Mouse (Mus musculus) erythroid progenitor cell, adult 5-6 weeks (primary cell): ENCODE measurements around the gene Acvr1b. TPM values are rescaled to one million over a fixed set of nuclear protein-coding genes. Genes with fewer than 3 reads are reported as not detected.

ENCODE experiments used
- ATAC-seq: replicated peaks from 2 replicates; pipeline ENCODE4 v1.8.0; 2016; ENCODE audit warnings: moderate number of reproducible peaks, mild to moderate bottlenecking, moderate TSS enrichment, inconsistent platforms; ENCODE audit not compliant: poor library complexity, low FRiP score, severe bottlenecking
- total RNA-seq, 2 experiments: library from RNA; stranded (forward) in 1 of 2; stranded (reverse) in 1 of 2; fragments of 150-400 nt in 1 of 2; fragments of 186-747, 209-891 nt in 1 of 2; gene quantifications; 2 replicates each; pipeline versions ENCODE4 v1.2.3 to v1.2.4; 2015 to 2017; ENCODE audit warnings: low replicate concordance in 2 of 2

The Acvr1b gene
- total RNA-seq, 2 experiments from 2014 or later = 0.84 to 1.2 TPM

GRCm38 (mm10) chr15:101241853-101242252 is 68.0 kb downstream of the Acvr1b start:
- ATAC-seq = no peak

GRCm38 (mm10) chr15:101242645-101243044 is 68.8 kb downstream of the Acvr1b start:
- ATAC-seq = no peak

GRCm38 (mm10) chr15:101244012-101244411 is 70.1 kb downstream of the Acvr1b start:
- ATAC-seq = no peak

- peak; percentile 90 for ATAC-seq
These were observed 72.6 kb downstream of the Acvr1b start for GRCm38 (mm10) chr15:101246231-101247154.

GRCm38 (mm10) chr15:101247155-101247498 is 73.3 kb downstream of the Acvr1b start:
- ATAC-seq = no peak

GRCm38 (mm10) chr15:101248029-101248710 is 74.3 kb downstream of the Acvr1b start:
- ATAC-seq = no peak

GRCm38 (mm10) chr15:101250220-101250800 is 76.4 kb downstream of the Acvr1b start:
- no peak for ATAC-seq

GRCm38 (mm10) chr15:101251930-101252329 is 78.1 kb downstream of the Acvr1b start:
- no peak for ATAC-seq

GRCm38 (mm10) chr15:101252614-101253013 is 78.7 kb downstream of the Acvr1b start:
- ATAC-seq = no peak

GRCm38 (mm10) chr15:101253563-101253885 is 79.7 kb downstream of the Acvr1b start:
- no peak for ATAC-seq

GRCm38 (mm10) chr15:101253886-101254795 is 80.3 kb downstream of the Acvr1b start, which contains the start of gene Nr4a1:
TSS of gene Nr4a1 (plus strand) at chr15:101254269.
- ATAC-seq = no peak

- ATAC-seq = no peak
These were observed 82.1 kb downstream of the Acvr1b start for GRCm38 (mm10) chr15:101255842-101256462.

- no peak for ATAC-seq
These were observed 82.8 kb downstream of the Acvr1b start for GRCm38 (mm10) chr15:101256463-101257206.

GRCm38 (mm10) chr15:101258420-101258819 is 84.6 kb downstream of the Acvr1b start:
- no peak for ATAC-seq

GRCm38 (mm10) chr15:101259922-101260321 is 86.1 kb downstream of the Acvr1b start:
- ATAC-seq = no peak

- ATAC-seq = no peak
These were observed 86.5 kb downstream of the Acvr1b start for GRCm38 (mm10) chr15:101260387-101260786.

- ATAC-seq = no peak
These were observed 87.2 kb downstream of the Acvr1b start for GRCm38 (mm10) chr15:101260874-101261622.

GRCm38 (mm10) chr15:101262502-101262901 is 88.6 kb downstream of the Acvr1b start:
- no peak for ATAC-seq
